Mouse (Mus musculus): ENCODE measurements around the gene Gm49661. TPM values are rescaled to one million over a fixed set of nuclear protein-coding genes. Genes with fewer than 3 reads are reported as not detected.

Gm49661 gene
- polyA plus RNA-seq, 1 experiment from 2014 or later: not detected

GRCm38 (mm10) chr8:84973803-84974542, 4.7 kb upstream of the Gm49661 start:
- 76% methylated on average over 4 of the region's 4 CpGs for WGBS
- Histone ChIP-seq H3K9ac (ENCODE audit: low read depth, low read length) (no peak overlapping the region), H3K4me1 (ENCODE audit: control insufficient read depth, insufficient read depth, low read length) (peaks cover 36% of the 10 kb centered on the region), H3K4me3 (ENCODE audit: low read length) (no peak overlapping the region), H3K27ac (ENCODE audit: low read depth, low read length) (no peak overlapping the region), H3K4me2 (replicated peaks; ENCODE audit: low read depth, low read length) (no peak overlapping the region), H3K9me3 (ENCODE audit: control insufficient read depth, low read length) (no peaks in the 10 kb centered on the region), H3K36me3 (ENCODE audit: control insufficient read depth, insufficient read depth, low read length) (peaks cover 38% of the 10 kb centered on the region), H3K27me3 (ENCODE audit: control insufficient read depth, insufficient read depth, low read length) (no peaks in the 10 kb centered on the region; the same call in 1 of the 2 replicates)
- ATAC-seq (ENCODE audit: low FRiP score, low TSS enrichment): no peak; the same call in 1 of the 2 replicates

- Histone ChIP-seq H3K36me3 (ENCODE audit: control insufficient read depth, insufficient read depth, low read length) (peaks cover 38% of the 10 kb centered on the region), H3K4me3 (ENCODE audit: low read length) (no peak overlapping the region), H3K4me2 (replicated peaks; ENCODE audit: low read depth, low read length) (no peak overlapping the region), H3K9ac (ENCODE audit: low read depth, low read length) (no peak overlapping the region), H3K9me3 (ENCODE audit: control insufficient read depth, low read length) (no peaks in the 10 kb centered on the region), H3K27me3 (ENCODE audit: control insufficient read depth, insufficient read depth, low read length) (no peaks in the 10 kb centered on the region; the same call in 1 of the 2 replicates), H3K4me1 (ENCODE audit: control insufficient read depth, insufficient read depth, low read length) (peaks cover 37% of the 10 kb centered on the region), H3K27ac (ENCODE audit: low read depth, low read length) (no peak overlapping the region)
- no peak for ATAC-seq (ENCODE audit: low FRiP score, low TSS enrichment)
- 93% methylated on average over 1 of the region's 1 CpGs for WGBS
Measured at GRCm38 (mm10) chr8:84973079-84973478, 3.8 kb upstream of the Gm49661 start.

GRCm38 (mm10) chr8:84970913-84971312, 1.7 kb upstream of the Gm49661 start:
- 77% methylated on average over 5 of the region's 5 CpGs for WGBS
- peaks cover 24% of the 10 kb centered on the region for H3K4me1 ChIP-seq (ENCODE audit: control insufficient read depth, insufficient read depth, low read length)
- H3K27me3 ChIP-seq (ENCODE audit: control insufficient read depth, insufficient read depth, low read length): no peaks in the 10 kb centered on the region
- peaks cover 38% of the 10 kb centered on the region for H3K36me3 ChIP-seq (ENCODE audit: control insufficient read depth, insufficient read depth, low read length)
- peak overlapping the region; percentile 90; the same call in 1 of the 2 replicates for H3K9ac ChIP-seq (ENCODE audit: low read depth, low read length)
- H3K4me2 ChIP-seq (replicated peaks; ENCODE audit: low read depth, low read length): peak overlapping the region; percentile 69
- peak overlapping the region; percentile 76 for H3K4me3 ChIP-seq (ENCODE audit: low read length)
- H3K9me3 ChIP-seq (ENCODE audit: control insufficient read depth, low read length): no peaks in the 10 kb centered on the region
- no peak for ATAC-seq (ENCODE audit: low FRiP score, low TSS enrichment)
- H3K27ac ChIP-seq (ENCODE audit: low read depth, low read length): no peak overlapping the region

- Histone ChIP-seq H3K36me3 (ENCODE audit: control insufficient read depth, insufficient read depth, low read length) (peaks cover 38% of the 10 kb centered on the region), H3K4me3 (ENCODE audit: low read length) (peak overlapping the region; percentile 76), H3K9ac (ENCODE audit: low read depth, low read length) (peak overlapping the region; percentile 90), H3K27ac (ENCODE audit: low read depth, low read length) (peak overlapping the region; percentile 88), H3K9me3 (ENCODE audit: control insufficient read depth, low read length) (no peaks in the 10 kb centered on the region), H3K4me2 (replicated peaks; ENCODE audit: low read depth, low read length) (peak overlapping the region; percentile 69), H3K27me3 (ENCODE audit: control insufficient read depth, insufficient read depth, low read length) (no peaks in the 10 kb centered on the region), H3K4me1 (ENCODE audit: control insufficient read depth, insufficient read depth, low read length) (peaks cover 21% of the 10 kb centered on the region)
- no peak for ATAC-seq (ENCODE audit: low FRiP score, low TSS enrichment)
- 7% methylated on average over 21 of the region's 21 CpGs for WGBS
Measured at GRCm38 (mm10) chr8:84970135-84970790, 1.0 kb upstream of the Gm49661 start.

- peak overlapping the region; percentile 76 for H3K4me3 ChIP-seq (ENCODE audit: low read length)
- peaks cover 27% of the 10 kb centered on the region for H3K4me1 ChIP-seq (ENCODE audit: control insufficient read depth, insufficient read depth, low read length)
- no peaks in the 10 kb centered on the region for H3K9me3 ChIP-seq (ENCODE audit: control insufficient read depth, low read length)
- no peaks in the 10 kb centered on the region for H3K27me3 ChIP-seq (ENCODE audit: control insufficient read depth, insufficient read depth, low read length)
- peaks cover 29% of the 10 kb centered on the region for H3K36me3 ChIP-seq (ENCODE audit: control insufficient read depth, insufficient read depth, low read length)
- 20% methylated on average over 2 of the region's 2 CpGs for WGBS
- peak overlapping the region; percentile 90 for H3K9ac ChIP-seq (ENCODE audit: low read depth, low read length)
- peak overlapping the region; percentile 88 for H3K27ac ChIP-seq (ENCODE audit: low read depth, low read length)
- peak overlapping the region; percentile 69 for H3K4me2 ChIP-seq (replicated peaks; ENCODE audit: low read depth, low read length)
- ATAC-seq (ENCODE audit: low FRiP score, low TSS enrichment): no peak
Measured at GRCm38 (mm10) chr8:84968650-84969049, 583 bp downstream of the Gm49661 start.

- H3K27ac ChIP-seq (ENCODE audit: low read depth, low read length): no peak overlapping the region
- WGBS: 89% methylated on average over 13 of the region's 13 CpGs
- H3K27me3 ChIP-seq (ENCODE audit: control insufficient read depth, insufficient read depth, low read length): no peaks in the 10 kb centered on the region
- H3K4me2 ChIP-seq (replicated peaks; ENCODE audit: low read depth, low read length): peak overlapping the region; percentile 69; the same call in 1 of the 2 replicates
- no peak overlapping the region for H3K4me3 ChIP-seq (ENCODE audit: low read length)
- peaks cover 27% of the 10 kb centered on the region for H3K4me1 ChIP-seq (ENCODE audit: control insufficient read depth, insufficient read depth, low read length)
- no peak overlapping the region; the same call in 1 of the 2 replicates for H3K9ac ChIP-seq (ENCODE audit: low read depth, low read length)
- peaks cover 20% of the 10 kb centered on the region; the same call in 1 of the 2 replicates for H3K36me3 ChIP-seq (ENCODE audit: control insufficient read depth, insufficient read depth, low read length)
- ATAC-seq (ENCODE audit: low FRiP score, low TSS enrichment): no peak
- H3K9me3 ChIP-seq (ENCODE audit: control insufficient read depth, low read length): no peaks in the 10 kb centered on the region
Measured at GRCm38 (mm10) chr8:84967532-84968304, 1.5 kb downstream of the Gm49661 start.

GRCm38 (mm10) chr8:84966603-84967002, 2.6 kb downstream of the Gm49661 start:
- H3K36me3 ChIP-seq (ENCODE audit: control insufficient read depth, insufficient read depth, low read length): peaks cover 11% of the 10 kb centered on the region; the same call in 1 of the 2 replicates
- ATAC-seq (ENCODE audit: low FRiP score, low TSS enrichment): no peak; the same call in 1 of the 2 replicates
- 45% methylated on average over 3 of the region's 3 CpGs for WGBS
- H3K4me3 ChIP-seq (ENCODE audit: low read length): no peak overlapping the region
- no peak overlapping the region for H3K4me2 ChIP-seq (replicated peaks; ENCODE audit: low read depth, low read length)
- no peak overlapping the region for H3K27ac ChIP-seq (ENCODE audit: low read depth, low read length)
- H3K4me1 ChIP-seq (ENCODE audit: control insufficient read depth, insufficient read depth, low read length): peaks cover 27% of the 10 kb centered on the region
- no peaks in the 10 kb centered on the region for H3K9me3 ChIP-seq (ENCODE audit: control insufficient read depth, low read length)
- H3K9ac ChIP-seq (ENCODE audit: low read depth, low read length): no peak overlapping the region
- H3K27me3 ChIP-seq (ENCODE audit: control insufficient read depth, insufficient read depth, low read length): no peaks in the 10 kb centered on the region

- peak; percentile 86 for ATAC-seq (ENCODE audit: low FRiP score, low TSS enrichment)
- peak overlapping the region; percentile 89 for H3K4me2 ChIP-seq (replicated peaks; ENCODE audit: low read depth, low read length)
- under 1% methylated on average over 40 of the region's 41 CpGs for WGBS
- peaks cover 11% of the 10 kb centered on the region; the same call in 1 of the 2 replicates for H3K36me3 ChIP-seq (ENCODE audit: control insufficient read depth, insufficient read depth, low read length)
- no peaks in the 10 kb centered on the region for H3K27me3 ChIP-seq (ENCODE audit: control insufficient read depth, insufficient read depth, low read length)
- H3K27ac ChIP-seq (ENCODE audit: low read depth, low read length): peak overlapping the region; percentile 83; the same call in 1 of the 2 replicates
- H3K4me1 ChIP-seq (ENCODE audit: control insufficient read depth, insufficient read depth, low read length): peaks cover 23% of the 10 kb centered on the region
- peak overlapping the region; percentile 76 for H3K9ac ChIP-seq (ENCODE audit: low read depth, low read length)
- H3K4me3 ChIP-seq (ENCODE audit: low read length): peak overlapping the region; percentile 74
- no peaks in the 10 kb centered on the region for H3K9me3 ChIP-seq (ENCODE audit: control insufficient read depth, low read length)
Measured at GRCm38 (mm10) chr8:84965731-84966291, 3.4 kb downstream of the Gm49661 start.
